Mouse (Mus musculus) splenic B cell, adult 2 months (primary cell): ENCODE results near the gene Galnt14.

ENCODE experiments used
- DNase-seq: peaks from one replicate; pipeline ENCODE4 v3.0.0-alpha.2; 2011; ENCODE audit warnings: low read depth, low spot score
- H3K27me3 ChIP-seq: 2 replicates; pipeline ENCODE4 v1.6.1; 2012; ENCODE audit warnings: mild to moderate bottlenecking, low read length, moderate library complexity, mixed read lengths; ENCODE audit not compliant: control insufficient read depth, poor library complexity, insufficient read depth, severe bottlenecking
- H3K36me3 ChIP-seq: 2 replicates; pipeline ENCODE4 v1.6.1; 2012; ENCODE audit warnings: mild to moderate bottlenecking, low read length, moderate library complexity, mixed read lengths; ENCODE audit not compliant: control insufficient read depth, poor library complexity, insufficient read depth, severe bottlenecking

Gene Galnt14

GRCm38 (mm10) chr17:73710042-73710911 is at the start of gene Galnt14:
Galnt14 (minus strand) TSS chr17:73710453.
- Histone ChIP-seq H3K36me3 (no peaks in the 10 kb centered on the region), H3K27me3 (no peaks in the 10 kb centered on the region)
- DNase-seq, result peak; percentile 52

GRCm38 (mm10) chr17:73743681-73744311 is 33.5 kb upstream of the Galnt14 start:
- Histone ChIP-seq H3K36me3 (no peaks in the 10 kb centered on the region), H3K27me3 (no peaks in the 10 kb centered on the region)
- DNase-seq, result peak; percentile 90

DNA sequence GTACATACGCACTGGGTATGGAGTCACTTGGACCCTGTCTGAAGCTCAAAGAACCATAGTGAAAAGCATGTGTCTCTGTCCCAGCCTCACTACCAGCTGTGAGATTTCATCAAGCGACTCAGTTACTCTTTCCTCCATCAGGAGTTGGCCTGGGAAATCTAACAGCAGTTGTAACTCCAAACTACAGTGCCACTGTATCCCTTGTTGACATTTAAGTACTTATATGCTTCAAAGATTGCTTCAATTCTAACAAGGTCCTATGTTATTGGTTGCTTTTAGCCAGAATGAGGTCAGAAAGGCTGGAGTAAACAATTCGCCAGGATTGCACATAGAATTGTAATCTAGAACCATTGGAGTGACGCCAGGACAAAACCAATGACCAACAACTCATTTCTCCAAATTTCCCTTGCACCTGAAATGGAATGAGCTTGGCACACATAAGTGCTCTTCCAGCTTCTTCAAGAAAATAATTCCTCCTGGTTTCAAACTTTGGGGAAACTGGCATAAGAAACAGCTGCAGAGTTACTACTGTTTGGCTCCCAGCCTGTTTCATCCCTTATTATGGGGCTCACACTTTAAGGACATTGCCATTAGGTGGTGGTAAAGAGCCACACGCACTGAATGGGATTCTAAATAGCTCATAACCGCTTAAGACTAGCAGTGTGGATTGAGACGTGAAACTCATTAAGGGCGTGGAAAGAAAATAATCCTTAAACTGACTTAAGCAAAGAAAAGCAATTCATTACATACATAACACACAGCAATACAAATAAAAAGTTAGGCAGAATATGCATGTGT is 13.8 kb upstream of the Galnt14 start:
- Histone ChIP-seq H3K36me3 (no peaks in the 10 kb centered on the region), H3K27me3 (no peaks in the 10 kb centered on the region)
- DNase-seq, result peak; percentile 16

GRCm38 (mm10) chr17:73719021-73719748 is 8.9 kb upstream of the Galnt14 start:
- no peak for DNase-seq
- no peaks in the 10 kb centered on the region for H3K27me3 ChIP-seq
- H3K36me3 ChIP-seq, result no peaks in the 10 kb centered on the region

- H3K36me3 ChIP-seq, result no peaks in the 10 kb centered on the region
- no peak for DNase-seq
- H3K27me3 ChIP-seq, result no peaks in the 10 kb centered on the region
Observed at GRCm38 (mm10) chr17:73716684-73717083, 6.4 kb upstream of the Galnt14 start.

DNA sequence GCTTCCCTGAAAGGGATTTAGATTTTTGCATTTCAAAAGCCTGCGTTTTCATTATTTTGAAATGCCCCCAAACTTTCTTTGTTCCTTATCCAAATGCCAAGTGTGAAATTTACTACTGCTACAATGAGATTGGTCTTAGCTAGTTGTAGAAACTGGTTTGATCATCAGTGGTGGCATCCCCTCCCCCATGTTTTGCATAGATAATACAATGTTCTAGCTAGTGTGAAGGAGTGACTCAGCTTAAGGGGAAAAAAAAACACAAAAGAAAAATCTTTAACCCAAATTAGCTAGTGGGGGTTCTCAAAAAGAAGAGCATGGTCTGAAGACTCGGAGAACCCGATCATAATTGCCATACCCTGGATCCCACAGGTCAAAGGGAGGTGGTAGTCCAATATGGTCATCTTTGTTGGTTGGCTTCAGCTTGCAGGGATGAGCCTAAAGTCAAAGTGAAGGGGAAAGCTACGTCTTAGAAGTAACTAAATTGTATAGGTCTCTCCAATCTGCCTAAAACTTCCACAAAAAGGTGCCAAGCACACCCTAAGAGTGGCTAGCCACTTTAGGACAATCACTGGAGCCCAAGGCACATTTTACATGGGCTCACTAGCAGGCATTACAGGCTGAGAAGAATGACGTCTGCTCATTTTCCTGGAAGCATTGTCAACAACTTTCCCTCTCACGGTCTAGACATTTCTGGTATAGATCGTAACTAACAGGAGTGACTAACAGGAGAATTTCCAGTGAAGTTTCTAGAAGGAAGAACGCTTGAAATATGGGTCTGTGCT is 4.4 kb upstream of the Galnt14 start:
- no peak for DNase-seq
- no peaks in the 10 kb centered on the region for H3K27me3 ChIP-seq
- no peaks in the 10 kb centered on the region for H3K36me3 ChIP-seq

GRCm38 (mm10) chr17:73713347-73713746 is 3.1 kb upstream of the Galnt14 start:
- Histone ChIP-seq H3K27me3 (no peaks in the 10 kb centered on the region), H3K36me3 (no peaks in the 10 kb centered on the region)
- DNase-seq, result no peak

DNA sequence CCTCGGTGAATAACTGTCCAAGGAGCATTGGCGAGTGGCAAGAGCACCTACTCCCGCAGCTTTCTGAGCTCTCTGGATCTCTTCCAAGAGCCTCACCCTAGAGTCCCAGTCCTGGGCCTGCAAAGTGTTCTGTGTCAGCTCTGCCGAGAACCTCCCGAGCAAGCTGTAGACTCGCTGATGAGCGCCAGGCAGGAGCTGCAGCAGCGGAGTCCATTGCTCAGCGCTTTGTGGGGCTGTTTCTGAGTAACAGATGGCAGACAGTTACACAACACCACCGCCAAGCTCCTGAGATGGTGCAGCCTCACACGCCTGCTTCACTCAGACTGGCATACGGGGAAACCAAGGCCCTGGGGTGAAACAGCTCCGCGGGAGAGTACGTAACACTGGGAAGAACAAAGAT is 1.7 kb upstream of the Galnt14 start:
- Histone ChIP-seq H3K36me3 (no peaks in the 10 kb centered on the region), H3K27me3 (no peaks in the 10 kb centered on the region)
- DNase-seq, result no peak

DNA sequence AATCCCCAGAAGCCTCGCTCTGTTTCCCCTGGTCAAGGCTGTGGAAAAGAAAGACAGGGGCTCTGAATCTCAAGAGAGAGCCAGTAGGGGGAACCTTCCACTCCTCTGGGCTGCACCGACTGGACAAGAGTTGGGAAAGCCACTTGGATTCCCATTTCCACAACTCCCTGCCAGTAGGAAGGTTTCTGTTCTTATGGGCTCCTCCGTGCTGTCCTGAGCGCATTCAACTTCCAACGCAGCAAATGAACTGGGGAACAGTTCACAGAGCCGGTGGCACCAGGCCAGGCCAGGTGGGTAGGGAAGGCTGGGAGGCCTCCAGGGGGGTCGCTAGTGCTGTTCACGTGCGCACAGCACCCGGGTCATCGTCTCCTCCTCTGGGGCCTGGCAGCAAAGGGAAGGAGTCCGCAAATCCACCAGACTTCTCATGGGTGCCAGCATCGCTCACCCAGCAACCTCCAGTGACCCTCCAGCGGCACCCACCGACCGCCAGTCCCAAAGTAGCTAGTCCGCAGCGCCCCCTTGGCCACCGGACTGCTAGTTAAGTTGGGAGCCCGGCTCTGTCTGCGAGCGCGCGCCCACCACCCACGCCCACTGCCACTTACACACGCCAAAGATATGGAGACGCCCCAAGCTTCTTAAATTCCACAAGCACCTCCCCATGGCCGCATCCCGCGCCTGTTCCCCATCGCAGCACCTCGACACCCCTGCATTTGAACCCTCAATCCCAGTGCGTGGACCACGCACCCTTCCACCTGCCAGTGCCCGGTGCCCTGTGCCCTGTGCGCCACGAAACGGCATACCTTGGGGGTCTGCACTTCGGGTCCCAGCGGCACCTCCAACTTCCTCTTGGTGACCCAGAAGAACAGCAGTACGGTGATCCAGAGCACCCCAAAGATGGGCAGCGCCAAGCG is 867 bp downstream of the Galnt14 start:
- DNase-seq, result peak; percentile 2
- no peaks in the 10 kb centered on the region for H3K36me3 ChIP-seq
- no peaks in the 10 kb centered on the region for H3K27me3 ChIP-seq

DNA sequence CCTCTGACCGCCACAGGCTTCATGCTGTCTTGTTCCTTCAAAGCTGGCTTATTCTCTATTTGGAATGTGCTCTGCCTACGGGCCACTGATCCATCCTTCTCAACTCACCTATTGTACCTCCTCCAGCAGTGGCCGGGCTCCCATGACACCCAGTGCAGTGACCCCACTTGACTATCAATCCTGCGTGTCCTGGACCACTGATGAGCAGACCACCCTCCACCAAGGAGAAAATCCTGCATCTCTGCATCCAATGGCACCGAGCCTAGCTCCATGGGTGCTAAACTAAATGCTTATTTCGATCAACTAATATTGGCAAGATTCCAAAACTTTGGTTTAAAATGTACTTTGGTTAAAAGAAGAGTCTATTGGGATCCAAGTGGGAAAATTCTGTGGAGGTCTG is 1.8 kb downstream of the Galnt14 start:
- Histone ChIP-seq H3K27me3 (no peaks in the 10 kb centered on the region), H3K36me3 (no peaks in the 10 kb centered on the region)
- DNase-seq, result no peak

- no peaks in the 10 kb centered on the region for H3K36me3 ChIP-seq
- no peak for DNase-seq
- H3K27me3 ChIP-seq, result no peaks in the 10 kb centered on the region
Observed at GRCm38 (mm10) chr17:73703571-73703970, 6.7 kb downstream of the Galnt14 start.

- Histone ChIP-seq H3K27me3 (no peaks in the 10 kb centered on the region), H3K36me3 (no peaks in the 10 kb centered on the region)
- no peak for DNase-seq
Observed at GRCm38 (mm10) chr17:73701016-73701415, 9.2 kb downstream of the Galnt14 start.

- Histone ChIP-seq H3K27me3 (no peaks in the 10 kb centered on the region), H3K36me3 (no peaks in the 10 kb centered on the region)
- no peak for DNase-seq
Observed at GRCm38 (mm10) chr17:73699881-73700280, 10.4 kb downstream of the Galnt14 start.
